Mouse (Mus musculus) limb, embryonic 12.5 days (tissue): ENCODE measurements at regions not wholly inside any gene's neighbourhood (a gene's known extent, or its start where the extent isn't known, plus 50 kb on each side); places are given as distances from the start of the nearest gene placed in this dataset.

Source experiments
- ATAC-seq: fragments of 200-750 bp; cut with Nextera tagmentation; 2 replicates; pipeline ENCODE4 v1.8.0; 2017; ENCODE audit warnings: low read depth, moderate TSS enrichment; ENCODE audit not compliant: insufficient number of reproducible peaks, insufficient read depth, low FRiP score, low TSS enrichment
- H3K27ac ChIP-seq: fragments of 300-500 bp; sonication (generic); 2 replicates; pipeline ENCODE4 v1.5.1; 2016; ENCODE audit warnings: mild to moderate bottlenecking, moderate library complexity
- H3K27me3 ChIP-seq: fragments of 300-500 bp; sonication (generic); 2 replicates; pipeline ENCODE4 v1.6.1; 2016; ENCODE audit warnings: mild to moderate bottlenecking, moderate library complexity
- H3K36me3 ChIP-seq: fragments of 300-500 bp; sonication (generic); 2 replicates; pipeline ENCODE4 v1.6.1; 2016; ENCODE audit warnings: mild to moderate bottlenecking, moderate library complexity
- H3K4me1 ChIP-seq: fragments of 300-500 bp; sonication (generic); replicated peaks from 2 replicates; pipeline ENCODE4 v1.6.1; 2016
- H3K4me2 ChIP-seq: fragments of 300-500 bp; sonication (generic); 2 replicates; pipeline ENCODE4 v1.6.1; 2016; ENCODE audit warnings: mild to moderate bottlenecking, moderate library complexity
- H3K4me3 ChIP-seq: fragments of 300-500 bp; sonication (generic); replicated peaks from 2 replicates; pipeline ENCODE4 v1.5.1; 2016; ENCODE audit warnings: mild to moderate bottlenecking
- H3K9ac ChIP-seq: fragments of 300-500 bp; sonication (generic); replicated peaks from 2 replicates; pipeline ENCODE4 v1.6.1; 2016; ENCODE audit warnings: mild to moderate bottlenecking, moderate library complexity
- H3K9me3 ChIP-seq: fragments of 300-500 bp; sonication (generic); 2 replicates; pipeline ENCODE4 v1.6.1; 2016; ENCODE audit warnings: mild to moderate bottlenecking, moderate library complexity
- WGBS: fragments of 180-500 bp; shearing (Covaris S2); methylation state at CpG from one replicate; pipeline ENCODE4 v1.1.7; 2016; 5-methylcytosine and 5-hydroxymethylcytosine counted together

- no peak overlapping the region for H3K27ac ChIP-seq
- no peaks in the 10 kb centered on the region for H3K36me3 ChIP-seq
- no peaks in the 10 kb centered on the region for H3K9me3 ChIP-seq
- no peaks in the 10 kb centered on the region for H3K4me1 ChIP-seq
- H3K27me3 ChIP-seq = no peaks in the 10 kb centered on the region
- H3K9ac ChIP-seq = no peak overlapping the region
- no peak for ATAC-seq
- WGBS = 41% methylated on average over 1 of the region's 1 CpGs
- no peak overlapping the region for H3K4me2 ChIP-seq
- no peak overlapping the region for H3K4me3 ChIP-seq
Measured at GRCm38 (mm10) chr8:100515896-100516295, 1099.6 kb upstream of the Cdh8 start.

GRCm38 (mm10) chr8:100515152-100515551, 1098.9 kb upstream of the Cdh8 start:
- H3K4me2 ChIP-seq = no peak overlapping the region
- no peak overlapping the region for H3K4me3 ChIP-seq
- no peaks in the 10 kb centered on the region for H3K9me3 ChIP-seq
- ATAC-seq = no peak
- WGBS = 86% methylated on average over 3 of the region's 3 CpGs
- no peaks in the 10 kb centered on the region for H3K4me1 ChIP-seq
- H3K27ac ChIP-seq = no peak overlapping the region
- no peaks in the 10 kb centered on the region for H3K27me3 ChIP-seq
- no peak overlapping the region for H3K9ac ChIP-seq
- no peaks in the 10 kb centered on the region for H3K36me3 ChIP-seq

GRCm38 (mm10) chr8:100506478-100506877, 1090.2 kb upstream of the Cdh8 start:
- Histone ChIP-seq H3K9me3 (no peaks in the 10 kb centered on the region), H3K27me3 (no peaks in the 10 kb centered on the region), H3K9ac (no peak overlapping the region), H3K4me1 (no peaks in the 10 kb centered on the region), H3K4me3 (no peak overlapping the region), H3K36me3 (no peaks in the 10 kb centered on the region), H3K27ac (no peak overlapping the region), H3K4me2 (no peak overlapping the region)
- 85% methylated on average over 2 of the region's 2 CpGs for WGBS
- no peak for ATAC-seq

DNA sequence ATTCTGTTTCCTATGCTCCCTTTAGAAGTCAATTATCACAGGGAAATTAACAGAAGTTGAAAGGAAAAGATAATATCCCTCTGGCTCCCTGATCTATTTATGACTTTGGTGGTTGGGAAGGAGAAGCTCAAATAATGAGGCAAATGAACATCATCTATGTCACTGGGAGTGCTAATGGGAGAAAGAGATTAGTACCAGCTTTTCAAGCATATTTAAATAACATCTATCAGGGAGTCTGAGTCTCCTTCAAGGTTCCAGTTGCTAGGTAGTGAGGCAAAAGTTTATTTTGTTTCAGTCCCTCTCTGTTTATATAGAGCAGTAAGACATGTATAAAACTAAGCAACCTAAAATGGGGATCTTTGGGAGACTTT, 1084.1 kb upstream of the Cdh8 start:
- H3K9ac ChIP-seq = no peak overlapping the region
- H3K4me1 ChIP-seq = no peaks in the 10 kb centered on the region
- no peak overlapping the region for H3K4me3 ChIP-seq
- no peak for ATAC-seq
- H3K36me3 ChIP-seq = no peaks in the 10 kb centered on the region
- H3K27me3 ChIP-seq = no peaks in the 10 kb centered on the region
- no peak overlapping the region for H3K4me2 ChIP-seq
- H3K27ac ChIP-seq = no peak overlapping the region
- H3K9me3 ChIP-seq = no peaks in the 10 kb centered on the region

- Histone ChIP-seq H3K9me3 (no peaks in the 10 kb centered on the region), H3K4me3 (no peak overlapping the region), H3K27me3 (no peaks in the 10 kb centered on the region), H3K36me3 (no peaks in the 10 kb centered on the region), H3K4me2 (no peak overlapping the region), H3K27ac (no peak overlapping the region), H3K9ac (no peak overlapping the region), H3K4me1 (no peaks in the 10 kb centered on the region)
- 70% methylated on average over 6 of the region's 6 CpGs for WGBS
- ATAC-seq = no peak
Measured at GRCm38 (mm10) chr8:100499614-100500341, 1083.5 kb upstream of the Cdh8 start.

DNA sequence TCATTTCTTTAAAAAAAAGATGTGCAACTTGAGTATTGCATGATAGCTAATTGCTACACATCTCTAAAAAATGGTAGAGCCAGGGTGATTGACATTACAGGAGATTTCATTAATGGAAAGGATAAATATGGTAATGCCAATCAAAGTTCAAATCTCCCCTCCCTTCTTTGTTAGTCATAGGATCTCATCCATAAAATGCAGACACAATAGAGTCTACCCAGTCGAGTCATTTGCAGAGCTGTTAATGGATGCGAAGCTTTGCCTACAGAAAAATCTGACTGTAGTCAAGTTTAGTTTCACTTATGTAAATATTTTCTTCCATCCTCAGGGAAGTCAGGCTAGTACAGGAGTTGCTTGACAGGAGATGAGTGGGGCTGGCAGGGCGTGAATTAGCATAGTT, 1078.2 kb upstream of the Cdh8 start:
- H3K4me2 ChIP-seq = no peak overlapping the region
- WGBS = 78% methylated on average over 3 of the region's 3 CpGs
- no peaks in the 10 kb centered on the region for H3K27me3 ChIP-seq
- no peak overlapping the region for H3K27ac ChIP-seq
- H3K4me1 ChIP-seq = no peaks in the 10 kb centered on the region
- ATAC-seq = no peak
- no peaks in the 10 kb centered on the region for H3K36me3 ChIP-seq
- H3K4me3 ChIP-seq = no peak overlapping the region
- H3K9ac ChIP-seq = no peak overlapping the region
- no peaks in the 10 kb centered on the region for H3K9me3 ChIP-seq

DNA sequence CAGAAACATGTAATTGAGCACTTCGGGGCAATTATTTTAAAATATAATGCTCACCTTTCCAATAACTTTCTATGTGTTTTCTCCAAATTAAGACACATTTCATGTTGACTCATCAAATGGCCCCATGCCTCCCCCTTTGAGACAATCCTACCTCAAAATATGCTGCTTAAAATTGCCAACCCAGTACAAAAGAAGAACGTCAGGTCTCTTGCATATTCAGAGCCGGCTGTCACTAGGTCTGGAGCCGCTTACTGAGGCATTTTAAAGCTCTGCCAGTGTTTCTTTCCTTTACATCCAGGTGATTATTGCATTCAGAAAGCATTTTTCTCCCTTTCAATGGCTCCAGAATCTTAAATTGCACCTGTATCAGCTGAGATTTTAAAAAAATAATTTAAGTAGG, 1059.7 kb upstream of the Cdh8 start:
- H3K4me3 ChIP-seq = no peak overlapping the region

DNA sequence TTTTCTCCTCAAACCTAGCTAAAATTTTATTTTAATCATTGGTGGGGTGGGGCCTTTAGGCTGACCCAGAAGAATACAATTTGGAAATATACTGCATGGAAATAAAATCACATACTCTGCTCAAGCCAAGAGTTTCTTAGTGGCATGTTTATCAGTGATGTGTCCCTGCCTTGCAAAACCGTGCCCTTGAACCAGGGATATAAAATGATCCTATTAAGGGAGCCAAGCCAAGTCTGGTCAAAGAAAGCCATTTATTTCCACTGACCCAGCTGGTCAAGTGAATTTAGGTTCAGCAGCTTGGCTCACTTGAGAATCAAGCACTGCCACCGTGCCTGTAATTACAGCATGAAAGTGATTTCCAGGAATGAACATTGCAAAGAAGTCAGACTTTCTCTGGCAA, 1035.0 kb upstream of the Cdh8 start:
- no peaks in the 10 kb centered on the region for H3K27me3 ChIP-seq
- ATAC-seq = no peak
- no peaks in the 10 kb centered on the region for H3K4me1 ChIP-seq
- no peak overlapping the region for H3K4me3 ChIP-seq
- no peak overlapping the region for H3K9ac ChIP-seq
- no peaks in the 10 kb centered on the region for H3K9me3 ChIP-seq
- no peaks in the 10 kb centered on the region for H3K36me3 ChIP-seq
- 62% methylated on average over 2 of the region's 2 CpGs for WGBS
- H3K4me2 ChIP-seq = no peak overlapping the region
- no peak overlapping the region for H3K27ac ChIP-seq

More for the DNA sequence above, 1059.7 kb upstream of the Cdh8 start:
- WGBS = 65% methylated on average over 4 of the region's 4 CpGs
- ATAC-seq = no peak
- H3K9me3 ChIP-seq = no peaks in the 10 kb centered on the region
- no peak overlapping the region for H3K27ac ChIP-seq
- no peaks in the 10 kb centered on the region for H3K4me1 ChIP-seq
- no peaks in the 10 kb centered on the region for H3K36me3 ChIP-seq
- H3K4me2 ChIP-seq = no peak overlapping the region
- no peak overlapping the region for H3K9ac ChIP-seq
- no peaks in the 10 kb centered on the region for H3K27me3 ChIP-seq

DNA sequence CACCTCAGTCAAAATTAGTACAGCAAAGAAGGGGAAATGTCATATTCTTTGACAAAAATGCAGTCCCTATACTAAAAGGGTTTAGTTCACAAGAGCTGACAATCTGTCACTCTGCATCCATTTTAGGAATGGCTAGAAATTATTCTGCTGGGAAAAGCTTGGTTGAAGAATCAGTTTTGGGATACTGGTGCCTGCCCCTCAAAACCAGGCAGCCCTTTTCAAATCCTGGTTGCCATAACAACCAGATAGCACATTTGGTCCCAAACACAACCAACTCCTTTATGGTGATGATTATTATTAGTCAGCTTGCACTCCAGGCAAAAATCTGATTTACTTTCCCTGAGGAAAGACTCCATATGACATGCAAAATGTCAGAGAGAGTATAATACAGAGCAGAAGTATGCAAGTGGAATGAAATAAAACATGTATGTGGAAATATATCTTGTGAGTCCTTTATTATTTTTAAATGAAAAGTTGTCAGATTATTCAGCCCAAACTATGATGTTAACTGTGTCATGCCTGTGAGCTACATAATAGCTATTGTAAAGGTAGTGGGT, 1034.2 kb upstream of the Cdh8 start:
- no peak overlapping the region for H3K4me2 ChIP-seq
- H3K4me3 ChIP-seq = no peak overlapping the region
- no peak for ATAC-seq
- H3K27ac ChIP-seq = no peak overlapping the region
- no peaks in the 10 kb centered on the region for H3K4me1 ChIP-seq
- no peaks in the 10 kb centered on the region for H3K9me3 ChIP-seq
- no peaks in the 10 kb centered on the region for H3K36me3 ChIP-seq
- no peak overlapping the region for H3K9ac ChIP-seq
- H3K27me3 ChIP-seq = no peaks in the 10 kb centered on the region

- H3K9me3 ChIP-seq = no peaks in the 10 kb centered on the region
- H3K27ac ChIP-seq = no peak overlapping the region
- no peaks in the 10 kb centered on the region for H3K4me1 ChIP-seq
- no peak overlapping the region for H3K4me3 ChIP-seq
- 52% methylated on average over 2 of the region's 2 CpGs for WGBS
- H3K9ac ChIP-seq = no peak overlapping the region
- peak; percentile 78; the same call in 1 of the 2 replicates for ATAC-seq
- no peaks in the 10 kb centered on the region for H3K27me3 ChIP-seq
- no peak overlapping the region for H3K4me2 ChIP-seq
- no peaks in the 10 kb centered on the region for H3K36me3 ChIP-seq
Measured at GRCm38 (mm10) chr8:100446677-100447350, 1030.5 kb upstream of the Cdh8 start.
